Mouse (Mus musculus) bone marrow macrophage, adult 2 months (primary cell): Measurements from ENCODE around the gene Cryzl2. TPM values are rescaled to one million over a fixed set of nuclear protein-coding genes. Genes with fewer than 3 reads are reported as not detected.
A peak's percentile ranks its signal among the peaks of the same experiment; 100 is the strongest.

Experiments
- H3K27ac ChIP-seq: 2 replicates; pipeline ENCODE4 v1.5.1; 2012; ENCODE audit warnings: low read depth, low read length; ENCODE audit not compliant: insufficient read depth
- H3K4me1 ChIP-seq: 2 replicates; pipeline ENCODE4 v1.6.1; 2012; ENCODE audit warnings: low read length; ENCODE audit not compliant: control insufficient read depth, insufficient read depth
- H3K4me3 ChIP-seq: 2 replicates; pipeline ENCODE4 v1.5.1; 2012; ENCODE audit warnings: mild to moderate bottlenecking, low read length, moderate library complexity; ENCODE audit not compliant: insufficient read depth
- CTCF ChIP-seq: IDR thresholded peaks from 2 replicates; pipeline ENCODE4 v1.5.1; 2012; ENCODE audit warnings: low read depth, mild to moderate bottlenecking, low read length, moderate library complexity
- POLR2A ChIP-seq: IDR thresholded peaks from 2 replicates; pipeline ENCODE4 v1.6.1; 2012; ENCODE audit warnings: mild to moderate bottlenecking, low read depth, low read length, borderline replicate concordance
- polyA plus RNA-seq: library from polyadenylated mRNA; stranded (reverse); fragments of >200 nt; gene quantifications from 2 replicates; pipeline ENCODE4 v1.2.4, GENCODE M21; 2012; ENCODE audit not compliant: missing spikeins, insufficient read depth, insufficient read length

Cryzl2 gene
- polyA plus RNA-seq, 1 experiment = 9.9 TPM

- TF ChIP-seq POLR2A = no peak
- no peak for TF ChIP-seq CTCF
- no peak overlapping the region for H3K4me3 ChIP-seq
- H3K4me1 ChIP-seq = peaks cover 16% of the 10 kb centered on the region
- no peak overlapping the region for H3K27ac ChIP-seq
Measured at GRCm38 (mm10) chr1:157443026-157443722, 15.2 kb upstream of the Cryzl2 start.

GRCm38 (mm10) chr1:157443723-157444561 is 14.4 kb upstream of the Cryzl2 start:
- Histone ChIP-seq H3K27ac (peak overlapping the region; percentile 27; the same call in 1 of the 2 replicates), H3K4me3 (no peak overlapping the region), H3K4me1 (peaks cover 21% of the 10 kb centered on the region)
- TF ChIP-seq POLR2A (no peak), CTCF (no peak)

GRCm38 (mm10) chr1:157444632-157445300 is 13.6 kb upstream of the Cryzl2 start:
- H3K27ac ChIP-seq = peak overlapping the region; percentile 27
- TF ChIP-seq POLR2A = no peak
- no peak for TF ChIP-seq CTCF
- no peak overlapping the region for H3K4me3 ChIP-seq
- H3K4me1 ChIP-seq = peaks cover 22% of the 10 kb centered on the region

GRCm38 (mm10) chr1:157445398-157445910 is 12.9 kb upstream of the Cryzl2 start:
- peaks cover 22% of the 10 kb centered on the region for H3K4me1 ChIP-seq
- H3K4me3 ChIP-seq = no peak overlapping the region
- peak overlapping the region; percentile 54 for H3K27ac ChIP-seq
- TF ChIP-seq POLR2A (no peak), CTCF (no peak)

GRCm38 (mm10) chr1:157446325-157446724 is 12.1 kb upstream of the Cryzl2 start:
- Histone ChIP-seq H3K4me3 (no peak overlapping the region), H3K27ac (no peak overlapping the region), H3K4me1 (peaks cover 22% of the 10 kb centered on the region)
- TF ChIP-seq POLR2A (no peak), CTCF (0 out of 2 replicates have a peak, but pooled peaks have one; percentile 35)

GRCm38 (mm10) chr1:157447142-157447541 is 11.2 kb upstream of the Cryzl2 start:
- H3K27ac ChIP-seq = no peak overlapping the region
- peaks cover 22% of the 10 kb centered on the region for H3K4me1 ChIP-seq
- TF ChIP-seq POLR2A (no peak), CTCF (no peak)
- H3K4me3 ChIP-seq = no peak overlapping the region

GRCm38 (mm10) chr1:157448164-157448804 is 10.1 kb upstream of the Cryzl2 start:
- H3K4me3 ChIP-seq = no peak overlapping the region
- 0 out of 2 replicates have a peak overlapping the region, but pooled peaks have one; percentile 9 for H3K27ac ChIP-seq
- no peak for TF ChIP-seq CTCF
- TF ChIP-seq POLR2A = no peak
- peaks cover 22% of the 10 kb centered on the region for H3K4me1 ChIP-seq

- H3K4me1 ChIP-seq = peaks cover 22% of the 10 kb centered on the region
- 0 out of 2 replicates have a peak overlapping the region, but pooled peaks have one; percentile 9 for H3K27ac ChIP-seq
- TF ChIP-seq POLR2A = no peak
- no peak for TF ChIP-seq CTCF
- H3K4me3 ChIP-seq = no peak overlapping the region
Measured at GRCm38 (mm10) chr1:157448805-157449188, 9.6 kb upstream of the Cryzl2 start.

GRCm38 (mm10) chr1:157449532-157449931 is 8.8 kb upstream of the Cryzl2 start:
- H3K4me1 ChIP-seq = peaks cover 18% of the 10 kb centered on the region
- no peak for TF ChIP-seq POLR2A
- TF ChIP-seq CTCF = no peak
- no peak overlapping the region for H3K4me3 ChIP-seq
- H3K27ac ChIP-seq = no peak overlapping the region
